Mouse (Mus musculus): ENCODE data around the gene Elmo1.
A peak's percentile ranks its signal among the peaks of the same experiment; 100 is the strongest.

Elmo1 gene

GRCm38 (mm10) chr13:20378869-20379268 lies 288.5 kb downstream of the Elmo1 start:
- DNase-seq (ENCODE audit: low read depth, low spot score): no peak
- H3K36me3 ChIP-seq (ENCODE audit: control insufficient read depth, insufficient read depth, low read length, poor library complexity, severe bottlenecking): no peaks in the 10 kb centered on the region; the same call in 1 of the 2 replicates
- H3K27me3 ChIP-seq (ENCODE audit: control insufficient read depth, insufficient read depth, low read length, poor library complexity, severe bottlenecking): no peaks in the 10 kb centered on the region; the same call in 1 of the 2 replicates

GRCm38 (mm10) chr13:20383875-20384274 lies 293.5 kb downstream of the Elmo1 start:
- DNase-seq (ENCODE audit: low read depth, low spot score): no peak
- Histone ChIP-seq H3K27me3 (ENCODE audit: control insufficient read depth, insufficient read depth, low read length, poor library complexity, severe bottlenecking) (no peaks in the 10 kb centered on the region; the same call in none of the 2 replicates), H3K36me3 (ENCODE audit: control insufficient read depth, insufficient read depth, low read length, poor library complexity, severe bottlenecking) (no peaks in the 10 kb centered on the region; the same call in 1 of the 2 replicates)

- Histone ChIP-seq H3K36me3 (ENCODE audit: control insufficient read depth, insufficient read depth, low read length, poor library complexity, severe bottlenecking) (no peaks in the 10 kb centered on the region), H3K27me3 (ENCODE audit: control insufficient read depth, insufficient read depth, low read length, poor library complexity, severe bottlenecking) (no peaks in the 10 kb centered on the region; the same call in none of the 2 replicates)
- DNase-seq (ENCODE audit: low read depth, low spot score): no peak
Observed at GRCm38 (mm10) chr13:20384846-20385245, 294.4 kb downstream of the Elmo1 start.

GRCm38 (mm10) chr13:20385423-20385822 lies 295.0 kb downstream of the Elmo1 start:
- no peaks in the 10 kb centered on the region; the same call in none of the 2 replicates for H3K27me3 ChIP-seq (ENCODE audit: control insufficient read depth, insufficient read depth, low read length, poor library complexity, severe bottlenecking)
- H3K36me3 ChIP-seq (ENCODE audit: control insufficient read depth, insufficient read depth, low read length, poor library complexity, severe bottlenecking): peaks cover 2% of the 10 kb centered on the region
- no peak for DNase-seq (ENCODE audit: low read depth, low spot score)

- Histone ChIP-seq H3K27me3 (ENCODE audit: control insufficient read depth, insufficient read depth, low read length, poor library complexity, severe bottlenecking) (no peaks in the 10 kb centered on the region; the same call in none of the 2 replicates), H3K36me3 (ENCODE audit: control insufficient read depth, insufficient read depth, low read length, poor library complexity, severe bottlenecking) (peaks cover 3% of the 10 kb centered on the region)
- DNase-seq (ENCODE audit: low read depth, low spot score): no peak
Observed at GRCm38 (mm10) chr13:20386462-20387141, 296.2 kb downstream of the Elmo1 start.

GRCm38 (mm10) chr13:20392824-20393598 lies 302.6 kb downstream of the Elmo1 start:
- Histone ChIP-seq H3K36me3 (ENCODE audit: control insufficient read depth, insufficient read depth, low read length, poor library complexity, severe bottlenecking) (peaks cover 3% of the 10 kb centered on the region), H3K27me3 (ENCODE audit: control insufficient read depth, insufficient read depth, low read length, poor library complexity, severe bottlenecking) (no peaks in the 10 kb centered on the region)
- DNase-seq (ENCODE audit: low read depth, low spot score): no peak

GRCm38 (mm10) chr13:20397744-20398143 lies 307.3 kb downstream of the Elmo1 start:
- no peaks in the 10 kb centered on the region for H3K27me3 ChIP-seq (ENCODE audit: control insufficient read depth, insufficient read depth, low read length, poor library complexity, severe bottlenecking)
- no peaks in the 10 kb centered on the region for H3K36me3 ChIP-seq (ENCODE audit: control insufficient read depth, insufficient read depth, low read length, poor library complexity, severe bottlenecking)
- no peak for DNase-seq (ENCODE audit: low read depth, low spot score)

GRCm38 (mm10) chr13:20398311-20398710 lies 307.9 kb downstream of the Elmo1 start:
- no peak for DNase-seq (ENCODE audit: low read depth, low spot score)
- H3K36me3 ChIP-seq (ENCODE audit: control insufficient read depth, insufficient read depth, low read length, poor library complexity, severe bottlenecking): no peaks in the 10 kb centered on the region
- no peaks in the 10 kb centered on the region for H3K27me3 ChIP-seq (ENCODE audit: control insufficient read depth, insufficient read depth, low read length, poor library complexity, severe bottlenecking)

- H3K36me3 ChIP-seq (ENCODE audit: control insufficient read depth, insufficient read depth, low read length, poor library complexity, severe bottlenecking): 0 out of 2 replicates have a peak, but pooled peaks cover 3% of the 10 kb centered on the region
- DNase-seq (ENCODE audit: low read depth, low spot score): no peak
- H3K27me3 ChIP-seq (ENCODE audit: control insufficient read depth, insufficient read depth, low read length, poor library complexity, severe bottlenecking): no peaks in the 10 kb centered on the region
Observed at GRCm38 (mm10) chr13:20404530-20404929, 314.1 kb downstream of the Elmo1 start.

- DNase-seq (ENCODE audit: low read depth, low spot score): no peak
- Histone ChIP-seq H3K27me3 (ENCODE audit: control insufficient read depth, insufficient read depth, low read length, poor library complexity, severe bottlenecking) (no peaks in the 10 kb centered on the region), H3K36me3 (ENCODE audit: control insufficient read depth, insufficient read depth, low read length, poor library complexity, severe bottlenecking) (0 out of 2 replicates have a peak, but pooled peaks cover 3% of the 10 kb centered on the region)
Observed at GRCm38 (mm10) chr13:20406470-20407213, 316.2 kb downstream of the Elmo1 start.

GRCm38 (mm10) chr13:20410306-20411101 lies 320.1 kb downstream of the Elmo1 start:
- Histone ChIP-seq H3K27me3 (ENCODE audit: control insufficient read depth, insufficient read depth, low read length, poor library complexity, severe bottlenecking) (no peaks in the 10 kb centered on the region), H3K36me3 (ENCODE audit: control insufficient read depth, insufficient read depth, low read length, poor library complexity, severe bottlenecking) (0 out of 2 replicates have a peak, but pooled peaks cover 1% of the 10 kb centered on the region)
- DNase-seq (ENCODE audit: low read depth, low spot score): peak; percentile 5

GRCm38 (mm10) chr13:20416691-20417660 lies 326.6 kb downstream of the Elmo1 start:
- peaks cover 3% of the 10 kb centered on the region; the same call in 1 of the 2 replicates for H3K36me3 ChIP-seq (ENCODE audit: control insufficient read depth, insufficient read depth, low read length, poor library complexity, severe bottlenecking)
- no peak for DNase-seq (ENCODE audit: low read depth, low spot score)
- no peaks in the 10 kb centered on the region for H3K27me3 ChIP-seq (ENCODE audit: control insufficient read depth, insufficient read depth, low read length, poor library complexity, severe bottlenecking)

GRCm38 (mm10) chr13:20430998-20431397 lies 340.6 kb downstream of the Elmo1 start:
- DNase-seq (ENCODE audit: low read depth, low spot score): no peak
- no peaks in the 10 kb centered on the region for H3K27me3 ChIP-seq (ENCODE audit: control insufficient read depth, insufficient read depth, low read length, poor library complexity, severe bottlenecking)
- no peaks in the 10 kb centered on the region; the same call in 1 of the 2 replicates for H3K36me3 ChIP-seq (ENCODE audit: control insufficient read depth, insufficient read depth, low read length, poor library complexity, severe bottlenecking)
